Mouse (Mus musculus) liver, embryonic 13.5 days (tissue): ENCODE results near the gene Rhoq. TPM values are rescaled to one million over a fixed set of nuclear protein-coding genes. Genes with fewer than 3 reads are reported as not detected.

Source experiments
- ATAC-seq: fragments of 200-750 bp; cut with Nextera tagmentation; 2 replicates; pipeline ENCODE4 v1.8.0; 2017; ENCODE audit warnings: low read depth, mild to moderate bottlenecking, moderate number of reproducible peaks, moderate library complexity
- DNase-seq: peaks from one replicate; pipeline ENCODE4 v3.0.0; 2022
- H3K27ac ChIP-seq: fragments of 300-500 bp; sonication (generic); 2 replicates; pipeline ENCODE4 v1.5.1; 2015; ENCODE audit warnings: moderate library complexity, mild to moderate bottlenecking, inconsistent platforms
- H3K27me3 ChIP-seq: fragments of 300-500 bp; sonication (generic); 2 replicates; pipeline ENCODE4 v1.6.1; 2015; ENCODE audit warnings: mild to moderate bottlenecking, inconsistent platforms
- H3K36me3 ChIP-seq: fragments of 300-500 bp; sonication (generic); 2 replicates; pipeline ENCODE4 v1.6.1; 2015; ENCODE audit warnings: mild to moderate bottlenecking, inconsistent platforms
- H3K4me1 ChIP-seq: fragments of 300-500 bp; sonication (generic); replicated peaks from 2 replicates; pipeline ENCODE4 v1.6.1; 2015; ENCODE audit warnings: inconsistent platforms
- H3K4me2 ChIP-seq: fragments of 300-500 bp; sonication (generic); 2 replicates; pipeline ENCODE4 v1.6.1; 2015; ENCODE audit warnings: inconsistent platforms, mild to moderate bottlenecking, moderate library complexity
- H3K4me3 ChIP-seq: fragments of 300-500 bp; sonication (generic); replicated peaks from 2 replicates; pipeline ENCODE4 v1.5.1; 2015; ENCODE audit warnings: mild to moderate bottlenecking, inconsistent platforms
- H3K9ac ChIP-seq: fragments of 300-500 bp; sonication (generic); 2 replicates; pipeline ENCODE4 v1.6.1; 2015; ENCODE audit warnings: mild to moderate bottlenecking, inconsistent platforms
- H3K9me3 ChIP-seq: fragments of 300-500 bp; sonication (generic); replicated peaks from 2 replicates; pipeline ENCODE4 v1.6.1; 2016; ENCODE audit warnings: inconsistent platforms
- WGBS: fragments of 180-500 bp; shearing (Covaris S2); methylation state at CpG from one replicate; pipeline ENCODE4 v1.1.7; 2015; ENCODE audit not compliant: insufficient replicate concordance; 5-methylcytosine and 5-hydroxymethylcytosine counted together
- polyA plus RNA-seq: library from polyadenylated mRNA; unstranded; fragments of >200 nt; fragmentation: Nextera tagmentation; extraction: Ambion mirVana; gene quantifications from 2 replicates; pipeline ENCODE4 v1.2.1, GENCODE M21; 2015

The Rhoq gene
- polyA plus RNA-seq, 1 experiment from 2014 or later = 1.4 TPM

DNA sequence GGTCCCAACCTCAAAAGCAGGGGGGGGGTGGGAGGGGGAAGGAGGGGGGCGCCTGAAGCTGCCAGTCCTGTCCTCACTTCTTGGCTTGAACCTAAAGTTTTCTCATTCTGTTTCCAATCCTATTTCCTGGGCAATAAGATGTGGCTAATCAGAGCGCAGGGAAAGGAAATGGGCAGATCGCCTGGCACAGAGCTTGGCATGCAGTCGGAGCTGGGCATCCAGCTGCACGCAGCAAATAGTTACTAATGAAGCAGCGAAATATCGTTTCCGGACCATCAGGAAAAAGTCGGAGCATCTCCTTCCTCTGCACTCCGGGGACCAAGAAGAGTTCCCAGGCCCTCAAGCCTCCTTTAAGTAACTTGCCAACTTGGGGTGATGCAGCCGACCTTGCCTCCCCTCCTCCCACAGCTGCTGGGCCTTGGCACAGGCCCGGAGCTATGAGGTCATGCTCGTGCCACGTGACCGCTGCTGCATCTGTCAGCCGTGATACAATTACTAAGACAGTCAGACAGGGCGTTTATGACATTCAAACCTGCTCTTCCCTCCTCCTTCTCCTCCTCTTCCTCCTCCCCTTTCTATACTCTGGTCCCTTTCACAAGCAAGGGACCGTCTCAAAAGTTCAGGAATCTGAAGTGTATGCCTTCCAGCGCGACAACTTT is 25.3 kb upstream of the Rhoq start:
- Histone ChIP-seq H3K9ac (no peak overlapping the region), H3K4me3 (no peak overlapping the region; the same call in 1 of the 2 replicates), H3K4me2 (peak overlapping the region; percentile 36), H3K27me3 (peaks cover 32% of the 10 kb centered on the region), H3K4me1 (0 out of 2 replicates have a peak, but pooled peaks cover 3% of the 10 kb centered on the region), H3K9me3 (no peaks in the 10 kb centered on the region), H3K27ac (no peak overlapping the region), H3K36me3 (no peaks in the 10 kb centered on the region)
- no peak for ATAC-seq
- WGBS = 6% methylated on average over 20 of the region's 20 CpGs
- DNase-seq = no peak

DNA sequence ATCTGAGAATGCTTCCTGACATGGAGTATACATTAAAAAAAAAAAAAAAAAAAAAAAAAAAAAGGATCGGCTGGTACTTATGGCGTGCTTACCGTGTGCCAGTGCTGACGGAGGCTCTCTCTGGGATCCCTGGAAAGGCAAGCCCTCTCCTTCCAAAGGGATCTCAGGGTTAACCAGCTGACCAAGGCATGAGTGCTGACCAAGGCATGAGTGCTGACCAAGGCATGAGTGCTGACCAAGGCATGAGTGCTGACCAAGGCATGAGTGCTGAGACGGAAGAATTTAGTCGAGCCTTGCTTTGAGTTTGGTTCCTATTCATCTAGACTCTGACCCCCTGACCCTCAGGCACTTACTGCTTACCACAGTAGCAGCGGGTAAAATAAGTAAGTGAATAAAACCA is 24.2 kb upstream of the Rhoq start:
- Histone ChIP-seq H3K4me2 (no peak overlapping the region), H3K4me1 (0 out of 2 replicates have a peak, but pooled peaks cover 3% of the 10 kb centered on the region), H3K27ac (no peak overlapping the region), H3K9me3 (no peaks in the 10 kb centered on the region), H3K36me3 (no peaks in the 10 kb centered on the region), H3K27me3 (peaks cover 28% of the 10 kb centered on the region), H3K4me3 (no peak overlapping the region), H3K9ac (no peak overlapping the region)
- WGBS = 58% methylated on average over 7 of the region's 7 CpGs
- ATAC-seq = no peak
- no peak for DNase-seq

DNA sequence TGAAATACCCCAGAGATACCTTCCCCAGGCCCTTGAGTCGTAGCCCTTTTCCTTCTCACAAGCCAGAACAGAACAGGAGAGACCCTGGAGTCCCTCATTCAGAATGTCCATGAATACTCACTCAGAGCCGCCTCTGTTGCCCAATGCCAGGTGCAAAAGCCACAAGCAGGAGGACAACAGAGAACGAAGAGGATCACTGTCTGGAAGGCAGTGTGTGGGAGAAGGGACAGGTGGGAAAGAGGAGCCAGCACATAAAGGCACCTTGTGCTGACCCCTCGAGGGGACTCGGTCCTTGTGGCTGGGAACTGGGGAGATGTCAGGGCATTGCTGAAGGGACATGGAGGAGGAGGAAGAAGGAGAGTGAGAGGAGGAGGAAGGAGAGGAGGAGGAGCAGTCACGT is 20.8 kb upstream of the Rhoq start:
- H3K27me3 ChIP-seq = peaks cover 17% of the 10 kb centered on the region
- DNase-seq (no peak), ATAC-seq (no peak)
- H3K9ac ChIP-seq = no peak overlapping the region
- H3K27ac ChIP-seq = no peak overlapping the region
- no peak overlapping the region for H3K4me2 ChIP-seq
- H3K9me3 ChIP-seq = no peaks in the 10 kb centered on the region
- 0 out of 2 replicates have a peak, but pooled peaks cover 3% of the 10 kb centered on the region for H3K4me1 ChIP-seq
- WGBS = 31% methylated on average over 6 of the region's 6 CpGs
- H3K36me3 ChIP-seq = no peaks in the 10 kb centered on the region
- no peak overlapping the region for H3K4me3 ChIP-seq

DNA sequence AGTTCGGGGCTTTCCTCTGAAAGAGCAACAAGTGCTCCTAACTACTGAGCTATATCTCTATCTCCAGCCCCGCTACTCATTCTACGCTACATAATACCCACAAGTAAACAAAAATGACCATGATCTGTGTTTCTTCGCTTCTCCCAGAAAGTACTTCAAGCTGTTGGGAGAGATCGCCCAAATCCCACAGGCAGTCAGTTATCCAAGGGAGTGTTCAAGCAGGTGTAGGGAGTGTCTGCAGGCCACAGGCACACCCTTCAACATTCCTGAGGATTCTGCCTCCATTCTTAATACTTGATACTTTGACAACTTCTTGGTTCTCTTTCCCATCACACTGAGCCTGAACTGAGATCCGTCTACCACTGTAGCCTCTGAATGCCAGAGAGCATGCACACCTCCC is 19.7 kb upstream of the Rhoq start:
- DNase-seq = no peak
- Histone ChIP-seq H3K27ac (no peak overlapping the region), H3K36me3 (no peaks in the 10 kb centered on the region), H3K27me3 (peaks cover 10% of the 10 kb centered on the region), H3K9me3 (no peaks in the 10 kb centered on the region), H3K9ac (no peak overlapping the region), H3K4me2 (no peak overlapping the region), H3K4me3 (no peak overlapping the region), H3K4me1 (no peaks in the 10 kb centered on the region)
- WGBS = 73% methylated on average over 6 of the region's 6 CpGs
- no peak for ATAC-seq

DNA sequence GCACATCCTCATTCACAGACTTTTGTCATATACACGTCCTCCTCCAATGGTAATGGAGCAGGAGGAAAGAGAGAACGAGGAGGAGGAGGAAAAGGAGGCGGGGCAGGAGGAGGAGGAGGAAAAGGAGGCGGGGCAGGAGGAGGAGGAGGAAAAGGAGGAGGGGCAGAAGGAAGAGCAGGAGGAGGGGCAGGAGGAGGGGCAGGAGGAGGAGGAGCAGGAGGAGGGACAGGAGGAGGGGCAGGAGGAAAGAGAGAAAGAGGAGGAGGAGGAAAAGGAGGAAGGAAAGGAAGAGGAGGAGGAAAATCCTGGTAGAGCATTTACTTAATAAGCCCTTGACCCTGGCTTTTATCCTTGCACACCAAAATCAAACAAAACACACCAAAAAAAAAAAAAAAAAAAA is 16.8 kb upstream of the Rhoq start:
- no peak overlapping the region for H3K4me3 ChIP-seq
- H3K9me3 ChIP-seq = no peaks in the 10 kb centered on the region
- WGBS = 32% methylated on average over 4 of the region's 4 CpGs
- H3K27ac ChIP-seq = no peak overlapping the region
- no peak for DNase-seq
- no peaks in the 10 kb centered on the region for H3K4me1 ChIP-seq
- no peaks in the 10 kb centered on the region for H3K36me3 ChIP-seq
- no peak overlapping the region for H3K4me2 ChIP-seq
- no peak for ATAC-seq
- H3K27me3 ChIP-seq = peaks cover 5% of the 10 kb centered on the region
- no peak overlapping the region for H3K9ac ChIP-seq

DNA sequence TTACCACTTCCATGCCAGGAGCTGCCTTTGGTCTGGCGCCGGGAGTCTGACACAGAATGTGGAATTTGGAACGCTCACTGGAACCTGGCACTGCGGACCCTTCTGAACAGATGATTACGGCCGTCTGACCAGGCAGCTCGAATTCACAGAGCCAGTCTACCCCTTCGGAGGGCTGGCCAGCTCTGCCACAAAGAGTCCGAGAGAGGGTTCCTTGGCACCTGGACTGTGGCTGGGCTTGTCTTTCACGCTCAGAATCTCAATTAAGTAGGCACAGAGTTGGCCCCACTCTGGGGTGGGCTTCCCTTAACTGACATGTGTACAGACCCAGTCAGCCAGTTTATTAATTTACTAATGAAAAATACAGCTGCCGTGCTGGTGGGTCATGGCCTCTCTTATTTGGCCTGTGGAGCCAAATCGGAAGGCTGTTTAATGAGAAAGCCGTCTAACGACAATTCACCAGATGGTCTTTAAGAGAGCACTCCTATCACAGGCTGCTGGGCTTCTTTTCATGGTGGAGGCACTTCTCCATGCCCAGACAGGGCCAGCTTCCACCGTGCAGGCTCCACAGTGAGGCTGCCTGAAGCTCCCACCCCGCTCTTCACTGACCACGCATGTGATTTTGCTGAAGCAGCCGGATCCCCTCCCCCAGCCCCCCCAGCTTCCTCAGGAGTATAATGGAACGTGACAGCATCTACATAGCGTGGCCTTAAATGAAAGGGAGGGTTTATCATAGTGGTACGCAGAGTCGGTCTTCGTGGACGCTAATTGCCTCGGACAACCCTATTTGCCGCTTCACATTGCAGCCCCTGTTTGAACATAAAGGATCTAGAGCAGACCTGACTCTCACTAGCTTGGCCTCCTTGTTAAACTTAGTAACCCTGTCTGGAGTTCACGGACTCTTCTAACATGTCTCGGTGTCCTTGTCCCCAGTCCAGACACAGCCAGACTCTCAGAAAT is 14.8 kb upstream of the Rhoq start, which contains the start of gene Atp6v1e2:
Gene Atp6v1e2 (minus strand): TSS at position 58 of the 957 bp plus-strand sequence.
- no peaks in the 10 kb centered on the region for H3K9me3 ChIP-seq
- no peak within 1 kb of the TSS for H3K9ac ChIP-seq
- H3K27me3 ChIP-seq = no peaks in the 10 kb centered on the region
- no peak for ATAC-seq
- H3K4me3 ChIP-seq = no peak within 1 kb of the TSS
- DNase-seq = no peak
- H3K4me1 ChIP-seq = no peaks in the 10 kb centered on the region
- 81% methylated on average over 28 of the region's 28 CpGs for WGBS
- no peak within 1 kb of the TSS for H3K27ac ChIP-seq
- H3K4me2 ChIP-seq = no peak within 1 kb of the TSS
- H3K36me3 ChIP-seq = no peaks in the 10 kb centered on the region

DNA sequence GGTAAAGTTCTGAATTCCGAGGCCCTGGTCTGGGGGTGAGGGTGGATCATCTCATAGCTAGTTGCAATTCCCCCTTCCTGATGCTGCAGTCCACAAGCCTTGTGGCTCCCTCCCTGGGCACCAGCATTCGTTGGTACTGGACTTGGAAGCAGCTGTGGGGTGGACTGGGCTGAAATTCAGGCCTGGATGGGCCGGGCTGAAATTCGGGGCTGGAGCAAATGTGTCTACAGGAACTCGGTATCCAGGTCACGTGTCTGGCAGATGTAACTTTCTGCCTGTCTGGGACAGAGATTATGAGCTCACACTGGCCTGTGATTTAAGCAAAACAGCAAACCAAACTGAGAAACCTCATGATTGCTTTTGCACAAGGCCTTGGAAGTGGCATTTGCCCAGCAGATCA is 14.1 kb upstream of the Rhoq start:
- H3K4me3 ChIP-seq = no peak overlapping the region
- ATAC-seq = no peak
- no peak overlapping the region for H3K4me2 ChIP-seq
- H3K9ac ChIP-seq = no peak overlapping the region
- no peaks in the 10 kb centered on the region for H3K27me3 ChIP-seq
- H3K36me3 ChIP-seq = no peaks in the 10 kb centered on the region
- no peaks in the 10 kb centered on the region for H3K4me1 ChIP-seq
- no peak overlapping the region for H3K27ac ChIP-seq
- 64% methylated on average over 6 of the region's 6 CpGs for WGBS
- DNase-seq = no peak
- no peaks in the 10 kb centered on the region for H3K9me3 ChIP-seq

DNA sequence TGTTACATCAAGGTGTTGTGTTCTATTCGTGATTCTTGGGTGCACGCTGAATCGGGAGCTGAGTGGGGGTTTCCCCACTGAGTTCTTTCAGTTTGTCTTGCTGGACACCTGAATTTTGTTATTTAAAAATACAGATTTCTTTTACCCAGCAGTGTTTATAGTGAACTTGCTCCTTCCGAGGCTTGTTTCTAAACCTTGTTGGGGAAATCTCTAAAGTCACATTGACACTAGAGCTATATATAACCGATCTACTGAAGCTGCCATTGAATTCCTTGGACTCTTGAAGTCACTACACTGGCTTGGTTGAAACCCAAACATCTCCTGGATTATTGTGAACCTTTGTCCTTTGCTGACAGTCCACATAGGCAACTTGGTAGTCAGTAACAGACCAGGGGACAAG is 5.6 kb upstream of the Rhoq start:
- Histone ChIP-seq H3K4me2 (no peak overlapping the region), H3K27me3 (peaks cover 23% of the 10 kb centered on the region), H3K9ac (no peak overlapping the region), H3K4me3 (no peak overlapping the region), H3K4me1 (0 out of 2 replicates have a peak, but pooled peaks cover 4% of the 10 kb centered on the region), H3K27ac (no peak overlapping the region), H3K9me3 (no peaks in the 10 kb centered on the region), H3K36me3 (no peaks in the 10 kb centered on the region)
- DNase-seq (no peak), ATAC-seq (no peak)
- WGBS = 72% methylated on average over 5 of the region's 5 CpGs

DNA sequence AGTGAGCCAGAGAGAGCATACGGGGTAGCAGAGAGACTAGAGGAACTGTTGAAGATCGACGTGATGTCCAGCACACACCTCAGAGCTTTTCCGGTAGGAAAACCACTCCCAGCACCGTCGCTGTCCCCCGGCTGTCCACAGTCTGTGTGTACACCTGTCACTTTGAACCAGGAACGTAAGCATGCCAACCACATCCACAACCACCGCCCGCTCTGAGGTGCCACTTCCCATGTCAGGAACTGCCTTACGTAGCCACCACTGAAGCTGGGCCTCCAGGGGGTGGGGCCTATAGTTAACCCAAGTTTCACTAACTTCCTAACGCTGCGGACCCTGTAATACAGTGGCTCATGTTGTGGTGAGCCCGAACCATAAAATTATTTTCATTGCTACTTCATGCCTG is 4.9 kb upstream of the Rhoq start:
- 35% methylated on average over 14 of the region's 14 CpGs for WGBS
- H3K27ac ChIP-seq = no peak overlapping the region
- H3K27me3 ChIP-seq = peaks cover 30% of the 10 kb centered on the region
- no peaks in the 10 kb centered on the region for H3K9me3 ChIP-seq
- H3K36me3 ChIP-seq = no peaks in the 10 kb centered on the region
- H3K4me1 ChIP-seq = 0 out of 2 replicates have a peak, but pooled peaks cover 10% of the 10 kb centered on the region
- H3K4me3 ChIP-seq = no peak overlapping the region
- DNase-seq = no peak
- ATAC-seq = no peak
- no peak overlapping the region for H3K9ac ChIP-seq
- peak overlapping the region; percentile 23; the same call in 1 of the 2 replicates for H3K4me2 ChIP-seq

DNA sequence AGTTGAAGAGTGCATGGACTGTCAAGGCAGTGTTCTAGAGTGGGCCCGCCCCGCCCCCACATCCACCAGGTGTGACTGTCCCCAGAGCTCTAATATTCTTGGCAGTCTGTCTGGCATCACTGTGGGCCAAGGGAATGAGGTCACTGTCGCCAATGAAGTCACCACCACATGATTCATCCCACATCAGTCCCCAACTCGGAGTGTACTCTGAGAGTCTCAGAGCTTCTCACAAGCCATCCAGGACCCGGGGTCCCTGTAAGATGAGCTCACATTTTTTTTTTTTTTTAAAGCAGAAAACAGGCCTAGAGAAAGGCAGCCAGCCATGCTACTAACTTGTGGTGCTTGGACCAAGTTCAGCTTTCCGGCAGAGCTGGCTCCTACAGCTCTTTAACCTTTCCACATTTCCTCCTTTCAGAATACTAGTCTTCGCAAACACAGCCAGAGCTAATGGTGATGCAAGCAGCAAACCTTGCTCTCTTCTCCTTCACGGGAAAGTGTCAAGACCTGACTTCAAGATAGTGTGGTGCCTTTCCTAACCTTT is 1.5 kb upstream of the Rhoq start:
- ATAC-seq (no peak), DNase-seq (no peak)
- H3K4me1 ChIP-seq = peaks cover 23% of the 10 kb centered on the region
- WGBS = 55% methylated on average over 8 of the region's 8 CpGs
- H3K36me3 ChIP-seq = no peaks in the 10 kb centered on the region
- no peak overlapping the region for H3K4me2 ChIP-seq
- no peak overlapping the region for H3K4me3 ChIP-seq
- no peak overlapping the region for H3K9ac ChIP-seq
- H3K27ac ChIP-seq = no peak overlapping the region
- H3K9me3 ChIP-seq = no peaks in the 10 kb centered on the region
- peaks cover 52% of the 10 kb centered on the region for H3K27me3 ChIP-seq

DNA sequence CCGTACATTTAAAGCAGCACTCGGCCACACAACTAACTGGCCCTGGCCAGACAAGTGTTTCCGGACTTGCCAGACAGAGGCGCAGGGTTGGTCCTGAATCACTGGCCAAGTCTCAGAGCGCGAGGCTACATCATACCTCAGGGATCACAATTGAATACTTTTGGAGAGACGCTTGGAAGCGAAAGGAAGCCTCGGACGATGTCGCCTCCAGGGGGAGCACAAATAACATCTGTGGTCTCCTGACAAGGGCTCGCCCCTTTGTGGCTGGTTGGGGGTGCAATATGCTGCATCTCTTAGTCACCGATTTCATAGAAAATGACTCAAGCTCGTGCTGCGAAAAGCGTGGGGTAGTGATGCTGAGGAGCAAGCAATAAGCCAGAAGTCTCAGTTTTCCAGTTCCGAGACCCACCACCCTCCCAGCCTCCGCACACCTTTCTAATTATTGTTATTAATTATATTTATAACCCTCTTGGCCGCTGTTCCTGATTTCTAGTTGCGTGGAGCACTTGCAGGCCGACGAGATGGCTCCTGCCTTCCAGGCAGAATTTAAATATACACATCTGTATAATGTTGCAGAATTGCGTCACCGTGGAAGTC is 487 bp upstream of the Rhoq start:
- ATAC-seq (no peak), DNase-seq (peak; percentile 53)
- peaks cover 23% of the 10 kb centered on the region for H3K4me1 ChIP-seq
- H3K4me2 ChIP-seq = peak overlapping the region; percentile 82
- H3K36me3 ChIP-seq = no peaks in the 10 kb centered on the region
- H3K9me3 ChIP-seq = no peaks in the 10 kb centered on the region
- peak overlapping the region; percentile 73 for H3K9ac ChIP-seq
- WGBS = under 1% methylated on average over 24 of the region's 24 CpGs
- H3K4me3 ChIP-seq = peak overlapping the region; percentile 69
- no peak overlapping the region for H3K27ac ChIP-seq
- peaks cover 52% of the 10 kb centered on the region for H3K27me3 ChIP-seq
